ENCODE assay signal across 8 mouse cellular contexts in genomic region chr11:73019147-73019795, GRCm38 (mm10). TPM values are rescaled to one million over a fixed set of nuclear protein-coding genes. Genes with fewer than 3 reads are reported as not detected.
DNase-seq lines count a peak whose midpoint lies in the region; ATAC-seq and TF ChIP-seq lines count a peak whose summit lies in the region.

No protein-coding gene starts in this region.

- WGBS in kidney, embryonic 14.5 days = 1% methylated on average over 46 of the region's 46 CpGs
- 1% methylated on average over 43 of the region's 46 CpGs for WGBS in midbrain, postnatal 0 days
- 1% methylated on average over 46 of the region's 46 CpGs for WGBS in stomach, postnatal 0 days

- H3K27ac ChIP-seq in kidney, embryonic 14.5 days (ENCODE audit: low read depth, low read length) = no peak overlapping the region
- H3K27ac ChIP-seq in midbrain, postnatal 0 days (ENCODE audit: low read depth, low read length) = peak overlapping the region; percentile 59
- peak overlapping the region; percentile 40; the same call in 1 of the 2 replicates for H3K27ac ChIP-seq in stomach, postnatal 0 days (replicated peaks)

- DNase-seq in kidney, adult 11 months = peak; percentile 33
- DNase-seq in kidney, adult 9 months = no peak
- peak; percentile 81 for DNase-seq in cerebellum, adult 11-12 months
- peak; percentile 26 for DNase-seq in liver
- DNase-seq in midbrain, postnatal 0 days (ENCODE audit: low spot score) = peak; percentile 76
- peak; percentile 48 for DNase-seq in stomach, postnatal 0 days (ENCODE audit: low spot score)

- H3K4me3 ChIP-seq in kidney, embryonic 14.5 days (ENCODE audit: low read length) = peak overlapping the region; percentile 72
- H3K4me3 ChIP-seq in midbrain, postnatal 0 days (ENCODE audit: low read depth, low read length) = peak overlapping the region; percentile 84
- peak overlapping the region; percentile 69 for H3K4me3 ChIP-seq in stomach, postnatal 0 days (ENCODE audit: low read depth, low read length)

- peaks cover 21% of the 10 kb centered on the region for H3K27me3 ChIP-seq in kidney, embryonic 14.5 days (ENCODE audit: control insufficient read depth, insufficient read depth, low read length)
- H3K27me3 ChIP-seq in midbrain, postnatal 0 days (ENCODE audit: insufficient read depth, low read length) = no peaks in the 10 kb centered on the region
- no peaks in the 10 kb centered on the region for H3K27me3 ChIP-seq in stomach, postnatal 0 days (ENCODE audit: control insufficient read depth, insufficient read depth, low read length)

- peak; percentile 27 for TF ChIP-seq CTCF in midbrain, postnatal 0 days (IDR thresholded peaks at IDR 0.05)
- TF ChIP-seq CTCF in stomach, postnatal 0 days (IDR thresholded peaks at IDR 0.05; ENCODE audit: low read depth) = no peak

- peak overlapping the region; percentile 62 for H3K9ac ChIP-seq in kidney, embryonic 14.5 days (ENCODE audit: low read depth, low read length)
- H3K9ac ChIP-seq in midbrain, postnatal 0 days (replicated peaks; ENCODE audit: low read length, poor library complexity, severe bottlenecking) = peak overlapping the region; percentile 77
- peak overlapping the region; percentile 67 for H3K9ac ChIP-seq in stomach, postnatal 0 days (ENCODE audit: low read length)

- H3K9me3 ChIP-seq in kidney, embryonic 14.5 days (ENCODE audit: control insufficient read depth, low read length) = no peaks in the 10 kb centered on the region
- H3K9me3 ChIP-seq in midbrain, postnatal 0 days (ENCODE audit: low read length) = no peaks in the 10 kb centered on the region
- no peaks in the 10 kb centered on the region for H3K9me3 ChIP-seq in stomach, postnatal 0 days (ENCODE audit: control insufficient read depth, low read length)

- H3K4me2 ChIP-seq in kidney, embryonic 14.5 days (replicated peaks; ENCODE audit: low read depth, low read length) = peak overlapping the region; percentile 100
- peak overlapping the region; percentile 80 for H3K4me2 ChIP-seq in midbrain, postnatal 0 days (ENCODE audit: low read depth, low read length, poor library complexity, severe bottlenecking)
- peak overlapping the region; percentile 99 for H3K4me2 ChIP-seq in stomach, postnatal 0 days (replicated peaks; ENCODE audit: low read depth)

- TF ChIP-seq EP300 in stomach, postnatal 0 days (optimal IDR thresholded peaks at IDR 0.05) = no peak

- H3K36me3 ChIP-seq in kidney, embryonic 14.5 days (ENCODE audit: control insufficient read depth, insufficient read depth, low read length) = no peaks in the 10 kb centered on the region
- H3K36me3 ChIP-seq in midbrain, postnatal 0 days (ENCODE audit: insufficient read depth, low read length) = no peaks in the 10 kb centered on the region
- H3K36me3 ChIP-seq in stomach, postnatal 0 days (ENCODE audit: control insufficient read depth, insufficient read depth, low read length) = no peaks in the 10 kb centered on the region

- peak; percentile 13 for ATAC-seq in frontal cortex, adult (ENCODE audit: low TSS enrichment)
- ATAC-seq in kidney, embryonic 14.5 days (ENCODE audit: low FRiP score, low TSS enrichment) = peak; percentile 51
- peak; percentile 81 for ATAC-seq in midbrain, postnatal 0 days (ENCODE audit: low FRiP score)
- peak; percentile 31; the same call in 1 of the 2 replicates for ATAC-seq in stomach, postnatal 0 days (ENCODE audit: low FRiP score, low TSS enrichment)

- H3K4me1 ChIP-seq in kidney, embryonic 14.5 days (ENCODE audit: control insufficient read depth, insufficient read depth, low read length) = 0 out of 2 replicates have a peak, but pooled peaks cover 8% of the 10 kb centered on the region
- H3K4me1 ChIP-seq in midbrain, postnatal 0 days (ENCODE audit: insufficient read depth, low read length) = peaks cover 6% of the 10 kb centered on the region; the same call in 1 of the 2 replicates
- peaks cover 14% of the 10 kb centered on the region; the same call in 1 of the 2 replicates for H3K4me1 ChIP-seq in stomach, postnatal 0 days (replicated peaks; ENCODE audit: control insufficient read depth, insufficient read depth)

RNA-seq across cellular contexts. Expression of gene Camkk1, which starts 0.5 kb away (rescaled TPM):
- 2.2 and 2.8 TPM in 2 replicates for polyA plus RNA-seq in kidney, embryonic 14.5 days (2014; fragmentation: Nextera tagmentation; extraction: Ambion mirVana)
- total RNA-seq in midbrain, postnatal 0 days (2014; rRNA removed) = 26.7 and 28.6 TPM in 2 replicates
- polyA plus RNA-seq in midbrain, postnatal 0 days (2015; fragmentation: Nextera tagmentation; extraction: Ambion mirVana) = 27.7 and 30.2 TPM in 2 replicates
- 6.7 and 7.1 TPM in 2 replicates for polyA plus RNA-seq in stomach, postnatal 0 days (2015; fragmentation: Nextera tagmentation; extraction: Ambion mirVana)

RNA-seq across cellular contexts. Expression of gene P2rx1, which starts 20.4 kb away (rescaled TPM):
- polyA plus RNA-seq in kidney, embryonic 14.5 days (2014; fragmentation: Nextera tagmentation; extraction: Ambion mirVana) = 0.61 and 0.76 TPM in 2 replicates
- 0.42 and 0.55 TPM in 2 replicates for total RNA-seq in midbrain, postnatal 0 days (2014; rRNA removed)
- 0.16 and 0.39 TPM in 2 replicates for polyA plus RNA-seq in midbrain, postnatal 0 days (2015; fragmentation: Nextera tagmentation; extraction: Ambion mirVana)
- polyA plus RNA-seq in stomach, postnatal 0 days (2015; fragmentation: Nextera tagmentation; extraction: Ambion mirVana) = 0.97 and 0.98 TPM in 2 replicates

RNA-seq across cellular contexts. Expression of gene Ncbp3, which starts 28.3 kb away (rescaled TPM):
- polyA plus RNA-seq in kidney, embryonic 14.5 days (2014; fragmentation: Nextera tagmentation; extraction: Ambion mirVana) = 8.7 and 12.9 TPM in 2 replicates
- 7.2 and 11.7 TPM in 2 replicates for total RNA-seq in midbrain, postnatal 0 days (2014; rRNA removed)
- polyA plus RNA-seq in midbrain, postnatal 0 days (2015; fragmentation: Nextera tagmentation; extraction: Ambion mirVana) = 6.1 and 7.9 TPM in 2 replicates
- 4.9 TPM in 2 replicates for polyA plus RNA-seq in stomach, postnatal 0 days (2015; fragmentation: Nextera tagmentation; extraction: Ambion mirVana)

RNA-seq across cellular contexts. Expression of gene Atp2a3, which starts 58.3 kb away (rescaled TPM):
- 1.3 and 2.2 TPM in 2 replicates for polyA plus RNA-seq in kidney, embryonic 14.5 days (2014; fragmentation: Nextera tagmentation; extraction: Ambion mirVana)
- 2.5 and 3.6 TPM in 2 replicates for total RNA-seq in midbrain, postnatal 0 days (2014; rRNA removed)
- 2.3 and 2.7 TPM in 2 replicates for polyA plus RNA-seq in midbrain, postnatal 0 days (2015; fragmentation: Nextera tagmentation; extraction: Ambion mirVana)
- polyA plus RNA-seq in stomach, postnatal 0 days (2015; fragmentation: Nextera tagmentation; extraction: Ambion mirVana) = 19.6 and 21.9 TPM in 2 replicates

Comparison
In these comparisons a context has a peak if more than half of its experiments do, and no peak if none do; other contexts are left out.
1. ATAC-seq: peak in every context shown above with its lines; median percentile 81 in midbrain, postnatal 0 days; 51 in kidney, embryonic 14.5 days; 31 in stomach, postnatal 0 days; 13 in frontal cortex, adult.